Mouse (Mus musculus) ovary, postnatal 14 days (tissue): ENCODE results near the gene Gm11444.

Experiments used
- DNase-seq: peaks from one replicate; pipeline ENCODE4 v3.0.0; 2022; ENCODE audit warnings: low spot score

Gm11444 gene

GRCm38 (mm10) chr11:85835753-85836522, 14.2 kb downstream of the Gm11444 start:
- DNase-seq = no peak

- no peak for DNase-seq
Observed at GRCm38 (mm10) chr11:85835001-85835752, 15.0 kb downstream of the Gm11444 start.

- no peak for DNase-seq
Observed at GRCm38 (mm10) chr11:85834386-85834931, 15.7 kb downstream of the Gm11444 start.

GRCm38 (mm10) chr11:85833761-85834385, 16.3 kb downstream of the Gm11444 start:
- DNase-seq = no peak

- DNase-seq = no peak
Observed at GRCm38 (mm10) chr11:85833081-85833521, 17.0 kb downstream of the Gm11444 start.

GRCm38 (mm10) chr11:85832231-85832924, 17.8 kb downstream of the Gm11444 start, which contains the start of gene Tbx2:
Gene Tbx2 (plus strand): TSS chr11:85832551.
- peak; percentile 75 for DNase-seq

- DNase-seq = no peak
Observed at GRCm38 (mm10) chr11:85831656-85832230, 18.4 kb downstream of the Gm11444 start.

- DNase-seq = no peak
Observed at GRCm38 (mm10) chr11:85830901-85831341, 19.2 kb downstream of the Gm11444 start.

GRCm38 (mm10) chr11:85829520-85830440, 20.4 kb downstream of the Gm11444 start:
- DNase-seq = no peak

- DNase-seq = no peak
Observed at GRCm38 (mm10) chr11:85828691-85829519, 21.2 kb downstream of the Gm11444 start.

GRCm38 (mm10) chr11:85827342-85827741, 22.8 kb downstream of the Gm11444 start:
- DNase-seq = no peak

- DNase-seq = no peak
Observed at GRCm38 (mm10) chr11:85825823-85826222, 24.3 kb downstream of the Gm11444 start.

GRCm38 (mm10) chr11:85825031-85825430, 25.1 kb downstream of the Gm11444 start:
- DNase-seq = no peak

- no peak for DNase-seq
Observed at GRCm38 (mm10) chr11:85823794-85824193, 26.3 kb downstream of the Gm11444 start.

- DNase-seq = peak; percentile 84
Observed at GRCm38 (mm10) chr11:85823181-85823580, 27.0 kb downstream of the Gm11444 start.

GRCm38 (mm10) chr11:85821659-85822058, 28.5 kb downstream of the Gm11444 start:
- no peak for DNase-seq

GRCm38 (mm10) chr11:85820959-85821358, 29.2 kb downstream of the Gm11444 start:
- no peak for DNase-seq

GRCm38 (mm10) chr11:85818401-85818800, 31.7 kb downstream of the Gm11444 start:
- no peak for DNase-seq

GRCm38 (mm10) chr11:85816471-85816870, 33.7 kb downstream of the Gm11444 start:
- DNase-seq = no peak
